Mouse (Mus musculus) R1 (cell line): ENCODE measurements at regions not wholly inside any gene's neighbourhood (a gene's known extent, or its start where the extent isn't known, plus 50 kb on each side); places are given as distances from the start of the nearest gene placed in this dataset.

Source experiments
- DNase-seq: peaks from one replicate; pipeline ENCODE4 v3.0.0-alpha.2; 2018; ENCODE audit warnings: low read depth, low spot score

GRCm38 (mm10) chr5:149908376-149909078, 109.9 kb upstream of the Rxfp2 start:
- no peak for DNase-seq

DNA sequence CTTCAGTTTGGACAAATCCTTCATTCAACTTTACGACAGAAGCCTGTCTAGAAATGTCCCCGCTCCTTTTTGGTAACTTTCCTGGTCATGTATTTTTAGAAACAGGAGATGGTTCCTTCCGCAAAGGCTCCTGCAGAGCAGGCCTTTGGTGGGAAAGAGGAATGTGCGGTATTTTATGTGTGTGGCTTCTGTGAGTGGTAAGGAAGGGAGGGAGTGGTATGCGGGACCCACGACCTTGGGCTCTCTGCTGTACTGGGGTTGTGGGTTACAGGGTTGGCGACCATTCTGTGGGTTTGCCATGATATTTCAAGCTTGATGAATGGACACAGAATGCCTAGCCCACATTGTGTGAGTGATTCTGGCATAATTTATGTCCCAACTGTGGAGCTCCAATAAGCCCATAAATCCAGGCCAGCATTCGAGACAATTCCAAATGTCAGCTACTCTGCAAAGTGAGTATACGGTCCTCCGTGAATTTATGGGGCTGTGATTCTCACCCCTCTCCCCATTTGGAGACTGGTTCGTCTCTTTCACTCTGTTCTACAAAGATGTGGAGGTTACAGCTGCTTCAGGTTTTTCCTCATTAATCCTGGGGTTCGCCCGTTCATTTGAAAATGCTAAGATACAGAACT, 109.3 kb upstream of the Rxfp2 start:
- peak; percentile 70 for DNase-seq

- no peak for DNase-seq
Measured at GRCm38 (mm10) chr5:149909971-149910370, 108.5 kb upstream of the Rxfp2 start.

DNA sequence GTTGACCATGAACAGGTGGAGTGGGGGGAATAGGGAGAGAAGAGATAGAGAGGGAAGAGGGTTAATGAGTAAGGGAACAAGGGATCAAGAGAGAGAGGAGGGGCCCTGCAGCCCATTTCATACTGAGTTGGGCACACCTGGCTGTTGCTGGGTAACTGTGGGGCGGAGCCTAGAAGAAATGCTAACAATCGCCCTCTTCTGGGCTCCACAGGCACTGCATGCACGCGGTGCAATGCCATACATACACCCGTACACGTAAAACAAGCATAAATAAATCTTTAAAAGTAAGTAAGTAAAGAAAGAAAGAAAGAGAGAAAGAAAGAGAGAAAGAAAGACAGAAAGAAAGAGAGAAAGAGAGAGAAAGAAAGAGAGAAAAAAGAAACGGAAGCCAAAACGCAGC, 106.5 kb upstream of the Rxfp2 start:
- DNase-seq = peak; percentile 88

DNA sequence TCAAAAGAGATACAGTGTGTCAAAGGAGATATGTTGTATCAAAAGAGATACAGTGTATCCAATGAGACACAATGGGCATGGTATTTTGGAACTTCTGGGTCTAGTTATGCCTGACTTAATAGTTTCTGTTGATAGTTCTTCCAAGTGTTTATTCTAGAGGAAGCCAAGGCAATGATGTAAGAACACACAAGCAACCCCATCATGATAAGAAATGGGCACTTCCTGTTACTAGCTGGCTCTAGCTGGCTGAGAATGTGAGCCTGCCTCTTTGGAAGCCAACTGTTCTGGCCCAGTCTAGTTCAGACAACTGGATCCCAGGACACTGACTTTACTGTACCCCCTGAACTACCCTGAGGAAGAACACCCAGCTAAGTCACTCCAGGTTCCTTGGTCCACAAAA, 102.7 kb upstream of the Rxfp2 start:
- no peak for DNase-seq

DNA sequence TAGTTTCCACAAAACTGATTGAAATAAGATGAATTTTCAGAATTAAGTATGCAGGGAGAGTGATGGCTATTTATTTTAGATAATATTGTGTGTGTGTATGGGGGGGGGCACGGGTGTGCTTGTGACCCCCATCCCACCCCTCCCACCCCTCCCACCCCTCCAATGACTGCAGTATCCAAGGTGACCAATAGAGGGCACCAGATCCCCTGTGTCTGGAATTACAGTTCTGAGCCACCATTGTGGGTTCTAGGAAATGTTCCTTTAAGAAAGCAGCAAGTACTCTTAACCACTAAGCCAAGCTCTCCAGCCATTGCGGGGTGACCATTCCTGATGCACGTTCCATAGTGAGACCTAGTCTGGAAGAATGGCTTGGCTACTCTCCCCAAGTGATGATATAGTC, 101.1 kb upstream of the Rxfp2 start:
- DNase-seq = peak; percentile 42

GRCm38 (mm10) chr5:149919097-149919496, 99.4 kb upstream of the Rxfp2 start:
- no peak for DNase-seq

DNA sequence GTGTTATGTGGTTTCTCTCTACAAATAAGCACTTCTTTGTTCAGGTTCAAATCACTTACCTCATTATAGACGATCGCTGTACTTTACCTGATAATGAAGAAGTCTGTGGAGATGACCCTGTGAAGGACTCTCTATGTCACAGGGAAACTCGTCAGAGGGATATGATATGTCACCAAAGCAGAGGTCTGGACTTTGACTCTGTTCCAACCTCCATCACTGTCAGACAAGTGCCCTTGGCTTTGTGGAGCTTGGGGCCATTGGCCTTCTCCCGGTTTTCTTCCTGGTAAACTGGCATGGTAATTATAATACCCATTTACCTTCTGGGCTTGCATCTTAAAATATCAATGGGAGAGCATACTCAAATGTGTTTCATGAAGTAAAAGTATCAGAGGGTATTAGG, 98.1 kb upstream of the Rxfp2 start:
- DNase-seq = no peak

- DNase-seq = no peak
Measured at GRCm38 (mm10) chr5:149924501-149924900, 94.0 kb upstream of the Rxfp2 start.

GRCm38 (mm10) chr5:149926786-149927185, 91.7 kb upstream of the Rxfp2 start:
- DNase-seq = no peak

- no peak for DNase-seq
Measured at GRCm38 (mm10) chr5:149931574-149932161, 86.8 kb upstream of the Rxfp2 start.

GRCm38 (mm10) chr5:149932220-149932619, 86.3 kb upstream of the Rxfp2 start:
- peak; percentile 50 for DNase-seq

DNA sequence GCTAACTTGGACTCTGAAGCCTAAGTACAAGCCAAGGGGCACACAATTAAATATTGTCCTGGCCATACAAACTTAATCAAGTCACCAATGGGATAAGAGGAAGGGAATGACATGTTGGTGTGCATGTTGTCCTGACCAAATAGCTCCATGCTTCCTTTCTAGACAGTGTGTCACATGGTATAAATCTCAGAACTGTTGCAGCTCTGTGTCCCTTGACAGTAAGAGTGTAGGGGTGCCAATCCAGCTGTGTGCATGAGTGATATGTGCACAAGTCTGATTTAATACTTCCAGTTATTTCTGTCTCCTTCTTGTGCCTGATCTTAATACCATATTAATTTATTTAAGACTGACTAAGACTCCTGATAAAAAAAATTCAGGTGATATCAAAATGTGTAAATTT, 72.8 kb upstream of the Rxfp2 start:
- no peak for DNase-seq

- DNase-seq = no peak
Measured at GRCm38 (mm10) chr5:149947491-149947890, 71.0 kb upstream of the Rxfp2 start.

DNA sequence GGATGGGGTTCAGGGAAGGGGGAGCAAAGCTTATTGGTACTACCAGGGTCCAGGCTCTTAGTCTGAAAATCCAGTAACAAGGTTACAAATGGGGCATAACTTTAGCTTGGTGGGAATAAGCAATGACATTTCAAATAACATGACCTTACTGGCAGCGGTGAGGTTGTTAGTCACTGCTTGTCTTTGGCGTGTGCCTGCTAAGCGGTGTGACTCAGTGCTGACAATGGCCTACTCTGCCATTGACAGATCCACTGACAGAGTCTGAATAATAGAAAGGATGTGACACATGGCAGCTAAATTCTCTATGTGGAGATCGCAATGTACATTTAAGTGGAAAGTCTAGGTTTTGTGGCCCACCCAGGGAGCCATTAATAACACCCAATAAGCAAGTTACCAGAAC, 61.5 kb upstream of the Rxfp2 start:
- no peak for DNase-seq

DNA sequence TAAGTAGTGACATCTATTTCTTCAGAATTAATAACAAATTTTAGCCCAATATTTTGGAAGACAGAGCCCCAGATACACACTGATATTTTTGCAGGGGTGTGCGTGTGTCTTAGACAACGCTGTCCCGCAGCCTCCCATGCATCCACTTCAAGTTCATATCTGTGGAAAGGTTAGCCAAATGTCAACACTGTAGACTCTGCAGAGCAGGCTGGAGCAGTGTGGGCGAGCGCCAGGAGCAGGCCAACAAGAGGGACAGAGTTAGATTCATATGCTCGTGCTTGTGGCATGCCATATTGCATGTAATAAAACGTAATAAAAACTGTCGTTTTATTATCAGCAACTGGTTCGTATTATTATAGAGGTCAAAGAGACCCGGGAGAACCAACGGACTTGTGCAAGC, 57.3 kb upstream of the Rxfp2 start:
- DNase-seq = no peak

DNA sequence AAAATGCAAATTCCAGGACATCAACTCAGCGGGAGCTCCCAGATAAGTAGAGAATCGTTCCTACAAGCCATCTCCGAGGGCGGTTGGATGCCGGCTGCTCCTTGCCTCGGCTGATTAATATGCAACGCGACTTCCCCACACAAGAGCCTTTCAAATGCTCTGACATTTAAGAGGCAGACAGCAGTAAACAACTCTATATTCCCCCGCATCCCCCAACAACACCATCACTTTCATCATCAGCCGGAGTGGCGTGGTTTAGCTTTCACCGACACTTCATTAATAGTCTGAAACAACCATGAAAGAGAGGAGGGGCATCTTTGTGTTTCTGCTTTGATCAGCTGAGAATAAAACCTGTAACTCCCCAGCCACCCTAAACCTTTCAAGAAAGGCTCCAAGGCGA, 53.7 kb upstream of the Rxfp2 start:
- DNase-seq = peak; percentile 67
